ENCODE assay signal across 25 mouse cellular contexts in the genomic region with DNA sequence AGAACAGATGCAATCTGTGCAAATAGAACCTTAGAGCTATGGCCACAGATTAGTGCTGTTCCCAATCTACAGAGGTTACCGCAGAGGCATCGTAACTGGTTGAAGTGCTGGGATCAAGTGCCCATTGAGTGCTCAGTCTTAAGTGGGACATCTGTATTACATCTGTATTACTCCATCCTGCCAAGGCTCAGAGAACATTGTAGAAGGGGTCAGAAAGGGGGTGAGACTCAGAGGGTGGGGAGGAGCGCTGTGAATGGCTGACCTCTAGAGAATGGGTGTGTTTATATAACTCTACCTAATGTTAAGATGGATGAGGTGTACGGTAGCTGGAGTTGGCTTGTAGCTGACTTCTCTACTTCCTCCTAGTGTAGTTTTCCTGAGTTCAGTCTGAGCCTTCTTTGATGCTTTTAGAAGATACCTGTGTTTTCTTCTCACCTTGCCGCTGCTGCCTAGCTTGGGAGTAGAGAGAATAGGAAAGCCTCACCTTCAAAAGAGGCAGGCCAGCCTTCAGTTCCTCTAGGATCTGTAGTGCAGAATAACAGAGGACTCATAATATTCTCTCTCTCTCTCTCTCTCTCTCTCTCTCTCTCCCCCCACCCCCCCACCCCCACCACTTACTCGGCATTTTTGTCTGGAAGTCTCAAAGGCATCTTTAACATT.
DNase-seq lines count a peak whose midpoint lies in the region; ATAC-seq and TF ChIP-seq lines count a peak whose summit lies in the region.
"Had no signal": no experiment of that assay in that cellular context is flagged by ENCODE, and none has a peak within 500 bp of the region (broad histone marks: within the 10 kb centered on the region; RNA-seq: fewer than 3 reads in every experiment).

No protein-coding gene starts in this region.

- H3K9ac ChIP-seq in lung, embryonic 16.5 days (ENCODE audit: low read length) = no peak overlapping the region
- H3K9ac ChIP-seq in stomach, embryonic 14.5 days (replicated peaks; ENCODE audit: low read depth, low read length) = no peak overlapping the region
- H3K9ac ChIP-seq in stomach, postnatal 0 days (ENCODE audit: low read length) = no peak overlapping the region
- H3K9ac ChIP-seq: forebrain, embryonic 13.5 days; heart, embryonic 12.5 days; heart, embryonic 15.5 days; hindbrain, embryonic 13.5 days had no signal

- no peak for TF ChIP-seq EP300 in stomach, postnatal 0 days (optimal IDR thresholded peaks at IDR 0.05)

- H3K4me2 ChIP-seq in lung, embryonic 16.5 days (ENCODE audit: low read depth, low read length) = no peak overlapping the region
- no peak overlapping the region for H3K4me2 ChIP-seq in stomach, embryonic 14.5 days (replicated peaks; ENCODE audit: low read depth, low read length)
- H3K4me2 ChIP-seq in stomach, postnatal 0 days (replicated peaks; ENCODE audit: low read depth) = no peak overlapping the region
- H3K4me2 ChIP-seq: forebrain, embryonic 13.5 days; heart, embryonic 12.5 days; heart, embryonic 15.5 days; hindbrain, embryonic 13.5 days had no signal

- WGBS in lung, embryonic 16.5 days = 27% methylated on average over 6 of the region's 6 CpGs
- WGBS in stomach, embryonic 14.5 days = 47% methylated on average over 6 of the region's 6 CpGs
- 55% methylated on average over 6 of the region's 6 CpGs for WGBS in stomach, postnatal 0 days

- peak; percentile 56 for ATAC-seq in lung, embryonic 16.5 days (ENCODE audit: low read depth)
- peak; percentile 14; the same call in 1 of the 2 replicates for ATAC-seq in stomach, embryonic 14.5 days (ENCODE audit: insufficient number of reproducible peaks, insufficient read depth, low FRiP score, low read depth)
- no peak for ATAC-seq in stomach, postnatal 0 days (ENCODE audit: low FRiP score, low TSS enrichment)
- ATAC-seq: CD4-positive, CD25-positive, alpha-beta regulatory T cell, adult 4 months; forebrain, embryonic 16.5 days had no signal

- peak; percentile 33 to 60 for DNase-seq in lung, adult 18-20 months
- DNase-seq in lung, postnatal 14 days = no peak
- DNase-seq in lung, postnatal 10 days = no peak
- no peak for DNase-seq in stomach, postnatal 0 days (ENCODE audit: low spot score)
- DNase-seq in lung, postnatal 36 days = peak; percentile 56
- DNase-seq in cerebellum, adult 9-11 months = no peak
- DNase-seq: adrenal gland, adult 2 months; adrenal gland, postnatal 14 days; cerebellum, adult 11-12 months; cerebellum, adult 8-10 months; cerebellum, postnatal 14 days; gastrocnemius, postnatal 10 days; gastrocnemius, postnatal 36 days; heart, postnatal 10 days; heart, postnatal 36 days had no signal

- no peak overlapping the region for H3K4me3 ChIP-seq in lung, embryonic 16.5 days (ENCODE audit: low read length)
- H3K4me3 ChIP-seq in stomach, embryonic 14.5 days (ENCODE audit: low read depth, low read length) = no peak overlapping the region
- no peak overlapping the region for H3K4me3 ChIP-seq in stomach, postnatal 0 days (ENCODE audit: low read depth, low read length)
- H3K4me3 ChIP-seq: forebrain, embryonic 10.5 days; forebrain, embryonic 13.5 days; heart, embryonic 12.5 days; heart, embryonic 15.5 days; hindbrain, embryonic 10.5 days; hindbrain, embryonic 13.5 days had no signal

- no peak for TF ChIP-seq CTCF in stomach, postnatal 0 days (IDR thresholded peaks at IDR 0.05; ENCODE audit: low read depth)

- peaks cover 6% of the 10 kb centered on the region; the same call in 1 of the 2 replicates for H3K4me1 ChIP-seq in lung, embryonic 16.5 days (replicated peaks; ENCODE audit: control insufficient read depth, insufficient read depth, low read length)
- no peaks in the 10 kb centered on the region for H3K4me1 ChIP-seq in stomach, embryonic 14.5 days (ENCODE audit: control insufficient read depth, insufficient read depth, low read length)
- no peaks in the 10 kb centered on the region for H3K4me1 ChIP-seq in stomach, postnatal 0 days (replicated peaks; ENCODE audit: control insufficient read depth, insufficient read depth)
- H3K4me1 ChIP-seq: forebrain, embryonic 10.5 days; forebrain, embryonic 13.5 days; heart, embryonic 12.5 days; hindbrain, embryonic 13.5 days had no signal

- peaks cover 4% of the 10 kb centered on the region; the same call in 1 of the 2 replicates for H3K9me3 ChIP-seq in lung, embryonic 16.5 days (ENCODE audit: control insufficient read depth, low read length)
- H3K9me3 ChIP-seq in stomach, embryonic 14.5 days (ENCODE audit: control insufficient read depth, low read depth, low read length) = no peaks in the 10 kb centered on the region
- H3K9me3 ChIP-seq in stomach, postnatal 0 days (ENCODE audit: control insufficient read depth, low read length) = no peaks in the 10 kb centered on the region
- H3K9me3 ChIP-seq: forebrain, embryonic 10.5 days; forebrain, embryonic 13.5 days; heart, embryonic 15.5 days; hindbrain, embryonic 10.5 days; hindbrain, embryonic 13.5 days had no signal

- H3K27me3 ChIP-seq in lung, embryonic 16.5 days (ENCODE audit: control insufficient read depth, insufficient read depth, low read depth, low read length) = no peaks in the 10 kb centered on the region
- H3K27me3 ChIP-seq in stomach, embryonic 14.5 days (ENCODE audit: control insufficient read depth, insufficient read depth, low read length) = no peaks in the 10 kb centered on the region
- H3K27me3 ChIP-seq in stomach, postnatal 0 days (ENCODE audit: control insufficient read depth, insufficient read depth, low read length) = no peaks in the 10 kb centered on the region
- H3K27me3 ChIP-seq: forebrain, embryonic 13.5 days; heart, embryonic 12.5 days; heart, embryonic 15.5 days; hindbrain, embryonic 13.5 days had no signal

- no peak overlapping the region for H3K27ac ChIP-seq in lung, embryonic 16.5 days (ENCODE audit: low read length)
- H3K27ac ChIP-seq in stomach, embryonic 14.5 days (ENCODE audit: low read length) = no peak overlapping the region
- no peak overlapping the region for H3K27ac ChIP-seq in stomach, postnatal 0 days (replicated peaks)
- H3K27ac ChIP-seq: forebrain, embryonic 10.5 days; forebrain, embryonic 13.5 days; heart, embryonic 15.5 days; hindbrain, embryonic 10.5 days; hindbrain, embryonic 13.5 days had no signal

- H3K36me3 ChIP-seq in lung, embryonic 16.5 days (ENCODE audit: control insufficient read depth, insufficient read depth, low read length) = no peaks in the 10 kb centered on the region
- no peaks in the 10 kb centered on the region for H3K36me3 ChIP-seq in stomach, embryonic 14.5 days (ENCODE audit: control insufficient read depth, insufficient read depth, low read length)
- H3K36me3 ChIP-seq in stomach, postnatal 0 days (ENCODE audit: control insufficient read depth, insufficient read depth, low read length) = no peaks in the 10 kb centered on the region
- H3K36me3 ChIP-seq: forebrain, embryonic 10.5 days; heart, embryonic 12.5 days; heart, embryonic 15.5 days; hindbrain, embryonic 10.5 days had no signal

Comparison
In these comparisons a context has a peak if more than half of its experiments do, and no peak if none do; other contexts are left out.
1. DNase-seq: peak in lung, adult 18-20 months (2 of 2) and lung, postnatal 36 days (single experiment); none in lung, postnatal 14 days (single experiment), lung, postnatal 10 days (single experiment), stomach, postnatal 0 days (single experiment) and cerebellum, adult 9-11 months (single experiment).